Mouse (Mus musculus): ENCODE results near the gene Celf1.

GRCm38 (mm10) chr2:91027391-91028214 lies 87.4 kb downstream of the Celf1 start:
- TF ChIP-seq POLR2A (IDR thresholded peaks at IDR 0.05; ENCODE audit: insufficient read length, low read depth) (no peak), USF1 (IDR thresholded peaks at IDR 0.05; ENCODE audit: low read depth) (no peak), MYOD1 (IDR thresholded peaks at IDR 0.05; ENCODE audit: control insufficient read depth in 1 of 3, insufficient read length in 2 of 3, low read depth in 2 of 3) (no peak), TCF12 (IDR thresholded peaks at IDR 0.05; ENCODE audit: insufficient read depth, poor library complexity, severe bottlenecking) (no peak), POLR2AphosphoS2 (IDR thresholded peaks at IDR 0.05; ENCODE audit: insufficient read length, low read depth) (no peak)

Data from myocyte (in vitro differentiated cells).